25 mouse cellular contexts compared by ENCODE assay signal in the genomic region with DNA sequence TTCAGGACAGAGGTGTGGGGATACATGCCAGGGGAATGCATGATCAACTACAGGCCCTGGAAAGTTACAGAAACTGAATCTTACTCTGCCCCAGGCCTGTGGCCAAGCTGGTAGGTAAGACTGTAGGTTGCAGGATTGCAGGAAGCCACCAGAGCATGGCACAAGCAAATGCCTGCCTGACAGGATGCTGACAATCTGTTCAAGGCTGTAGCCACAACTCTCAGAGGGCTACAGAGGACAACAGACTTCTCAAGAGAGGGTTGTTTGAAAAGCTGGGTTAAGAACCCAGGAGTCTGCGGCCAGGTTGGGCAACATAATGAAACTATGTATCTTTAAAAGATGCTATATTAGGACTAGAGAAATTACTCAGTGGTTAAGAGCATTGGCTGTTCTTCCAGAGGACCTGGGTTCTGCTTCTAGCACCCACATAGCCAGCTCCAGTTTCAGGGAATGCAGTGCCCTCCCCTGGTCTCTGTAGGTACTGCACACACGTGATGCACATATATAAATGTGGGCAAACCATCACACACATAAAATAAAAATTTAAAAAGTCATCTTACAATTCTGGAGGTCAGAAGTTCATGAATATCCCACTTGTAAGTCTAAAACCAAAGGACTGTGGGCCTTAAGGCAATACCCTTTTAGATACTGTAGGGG. TPM values are rescaled to one million over a fixed set of nuclear protein-coding genes. Genes with fewer than 3 reads are reported as not detected.
A peak's percentile ranks its signal among the peaks of the same experiment; 100 is the strongest.
DNase-seq lines count a peak whose midpoint lies in the region; ATAC-seq and TF ChIP-seq lines count a peak whose summit lies in the region.
"Had no signal": no experiment of that assay in that cellular context is flagged by ENCODE, and none has a peak within 500 bp of the region (broad histone marks: within the 10 kb centered on the region; RNA-seq: fewer than 3 reads in every experiment).

No protein-coding gene starts in this region.

- H3K9ac ChIP-seq in lung, embryonic 14.5 days, result no peak overlapping the region
- H3K9ac ChIP-seq in CH12.LX (ENCODE audit: insufficient read depth, low read depth), result no peak overlapping the region
- H3K9ac ChIP-seq in forebrain, embryonic 13.5 days, result no peak overlapping the region
- H3K9ac ChIP-seq: hindbrain, embryonic 13.5 days; liver, embryonic 15.5 days; midbrain, embryonic 13.5 days; neural tube, embryonic 15.5 days had no signal

- no peaks in the 10 kb centered on the region for H3K4me1 ChIP-seq in lung, embryonic 14.5 days (ENCODE audit: insufficient read depth)
- peaks cover 27 to 75% of the 10 kb centered on the region in 2 experiments for H3K4me1 ChIP-seq in CH12.LX (ENCODE audit: control insufficient read depth in 1 of 2, insufficient read depth in 2 of 2)
- H3K4me1 ChIP-seq in forebrain, embryonic 13.5 days, result no peaks in the 10 kb centered on the region
- H3K4me1 ChIP-seq: embryonic facial prominence, embryonic 10.5 days; hindbrain, embryonic 13.5 days; midbrain, embryonic 13.5 days; neural tube, embryonic 15.5 days had no signal

- no peak for TF ChIP-seq POLR2A in CH12.LX (IDR thresholded peaks at IDR 0.05; ENCODE audit: low read depth, low read length)

- H3K79me2 ChIP-seq in CH12.LX (replicated peaks; ENCODE audit: control insufficient read depth, extremely low read depth, insufficient read depth, poor library complexity, severe bottlenecking), result no peaks in the 10 kb centered on the region

- H3K27me3 ChIP-seq in lung, embryonic 14.5 days (ENCODE audit: insufficient read depth, low read length), result no peaks in the 10 kb centered on the region
- H3K27me3 ChIP-seq in CH12.LX (replicated peaks), result no peaks in the 10 kb centered on the region
- H3K27me3 ChIP-seq in forebrain, embryonic 13.5 days, result no peaks in the 10 kb centered on the region
- H3K27me3 ChIP-seq: hindbrain, embryonic 13.5 days; midbrain, embryonic 13.5 days; neural tube, embryonic 15.5 days had no signal

- H3K27ac ChIP-seq in lung, embryonic 14.5 days (ENCODE audit: low read depth), result no peak overlapping the region
- no peak overlapping the region for H3K27ac ChIP-seq in CH12.LX (ENCODE audit: insufficient read depth, low read depth)
- no peak overlapping the region for H3K27ac ChIP-seq in forebrain, embryonic 13.5 days
- H3K27ac ChIP-seq: embryonic facial prominence, embryonic 10.5 days; hindbrain, embryonic 13.5 days; kidney, postnatal 0 days; left cerebral cortex, adult 2 months; liver, embryonic 15.5 days; midbrain, embryonic 13.5 days; neural tube, embryonic 15.5 days had no signal

- DNase-seq in lung, embryonic 14.5 days, result no peak
- DNase-seq in lung, postnatal 14 days, result no peak
- DNase-seq in CH12.LX (ENCODE audit: extremely low read depth) (peak; percentile 61), ES-CJ7 (ENCODE audit: low read depth, low spot score) (peak; percentile 28)
- DNase-seq in induced T-regulatory cell, adult 2 months (ENCODE audit: low read depth), result peak; percentile 36
- DNase-seq in frontal cortex, postnatal 14 days (ENCODE audit: low spot score in 2 of 2), result no peak
- DNase-seq: adrenal gland, adult 2 months; cerebellum, adult 18-20 months; gastrocnemius, postnatal 14 days; heart, postnatal 10 days; kidney, adult 11 months; lung, postnatal 4 days; right cerebral cortex, postnatal 25 days had no signal

- H3K4me3 ChIP-seq in lung, embryonic 14.5 days (ENCODE audit: low read depth, low read length), result no peak overlapping the region
- no peak overlapping the region for H3K4me3 ChIP-seq in CH12.LX (replicated peaks in 1 of 3; ENCODE audit: low read depth in 2 of 3, low read length in 2 of 3, poor library complexity in 1 of 3)
- H3K4me3 ChIP-seq in forebrain, embryonic 13.5 days, result no peak overlapping the region
- H3K4me3 ChIP-seq: embryonic facial prominence, embryonic 10.5 days; hindbrain, embryonic 13.5 days; left cerebral cortex, adult 2 months; liver, embryonic 15.5 days; midbrain, embryonic 13.5 days; myocyte; neural tube, embryonic 15.5 days had no signal

- 90% methylated on average over 2 of the region's 2 CpGs for WGBS in lung, embryonic 14.5 days
- WGBS in forebrain, embryonic 13.5 days, result 91% methylated on average over 2 of the region's 2 CpGs

- TF ChIP-seq CTCF in lung, embryonic 14.5 days (IDR thresholded peaks at IDR 0.05; ENCODE audit: low read depth), result peak; percentile 18; the same call in 1 of the 2 replicates
- peak; percentile 52 to 63 for TF ChIP-seq CTCF in CH12.LX (conservative IDR thresholded peaks at IDR 0.05 in 1 of 2, IDR thresholded peaks at IDR 0.05 in 1 of 2; ENCODE audit: low read depth in 2 of 2, low read length in 2 of 2)

- TF ChIP-seq RAD21 in CH12.LX (IDR thresholded peaks at IDR 0.05; ENCODE audit: low read depth, low read length), result peak; percentile 42

- H3K4me2 ChIP-seq in lung, embryonic 14.5 days, result no peak overlapping the region
- H3K4me2 ChIP-seq in CH12.LX (ENCODE audit: insufficient read depth, low read depth, poor library complexity, severe bottlenecking), result no peak overlapping the region
- H3K4me2 ChIP-seq in forebrain, embryonic 13.5 days, result no peak overlapping the region
- H3K4me2 ChIP-seq: hindbrain, embryonic 13.5 days; liver, embryonic 15.5 days; midbrain, embryonic 13.5 days; neural tube, embryonic 15.5 days had no signal

- ATAC-seq in lung, embryonic 14.5 days (ENCODE audit: insufficient read depth), result no peak
- ATAC-seq in forebrain, embryonic 13.5 days, result no peak
- ATAC-seq: forebrain, embryonic 16.5 days; midbrain, embryonic 13.5 days had no signal

- peak; percentile 64 for TF ChIP-seq EP300 in CH12.LX (IDR thresholded peaks at IDR 0.05; ENCODE audit: low read length)

- in situ Hi-C loops in CH12.LX (cut with MboI; ENCODE audit: low pct_ligation_motif_present, low pct_unique_long_range_greater_than_20kb, low sequenced_read_pairs), result no loop called here

- dilution Hi-C loops in CH12.LX (cut with MboI; ENCODE audit: extremely low pct_ligation_motif_present, extremely low pct_unique_long_range_greater_than_20kb, low sequenced_read_pairs), result no loop called here

- H3K36me3 ChIP-seq in lung, embryonic 14.5 days (ENCODE audit: insufficient read depth), result no peaks in the 10 kb centered on the region
- no peaks in the 10 kb centered on the region for H3K36me3 ChIP-seq in CH12.LX (replicated peaks in 1 of 2; ENCODE audit: control insufficient read depth in 1 of 2, insufficient read depth in 1 of 2, low read length in 1 of 2)
- H3K36me3 ChIP-seq in forebrain, embryonic 13.5 days (ENCODE audit: poor library complexity, severe bottlenecking), result no peaks in the 10 kb centered on the region
- H3K36me3 ChIP-seq: embryonic facial prominence, embryonic 10.5 days; hindbrain, embryonic 13.5 days; liver, embryonic 15.5 days; midbrain, embryonic 13.5 days; neural tube, embryonic 15.5 days had no signal

- no peaks in the 10 kb centered on the region for H3K9me3 ChIP-seq in lung, embryonic 14.5 days (ENCODE audit: low read depth, low read length)
- peaks cover 6% of the 10 kb centered on the region for H3K9me3 ChIP-seq in CH12.LX (replicated peaks; ENCODE audit: low read length)
- no peaks in the 10 kb centered on the region for H3K9me3 ChIP-seq in forebrain, embryonic 13.5 days (replicated peaks)
- H3K9me3 ChIP-seq: embryonic facial prominence, embryonic 10.5 days; hindbrain, embryonic 13.5 days; liver, embryonic 15.5 days; midbrain, embryonic 13.5 days; neural tube, embryonic 15.5 days had no signal

TF ChIP-seq in CH12.LX, 34 proteins besides CTCF, POLR2A, EP300 and RAD21 (continues in another document):
- 0 out of 2 replicates have a peak, but pooled peaks have one; percentile 16 for TF ChIP-seq RCOR1 (conservative IDR thresholded peaks at IDR 0.05; ENCODE audit: low read depth, low read length)
- no peak for TF ChIP-seq ELF1 (IDR thresholded peaks at IDR 0.05; ENCODE audit: low read depth, low read length)
- TF ChIP-seq BHLHE40 (IDR thresholded peaks at IDR 0.05; ENCODE audit: low read depth, low read length), result peak; percentile 30; the same call in 1 of the 2 replicates
- TF ChIP-seq MAX (IDR thresholded peaks at IDR 0.05; ENCODE audit: low read length), result peak; percentile 49; the same call in 1 of the 2 replicates
- TF ChIP-seq JUND (conservative IDR thresholded peaks at IDR 0.05; ENCODE audit: low read depth, low read length), result peak; percentile 37; the same call in 1 of the 2 replicates
- TF ChIP-seq SIN3A (IDR thresholded peaks at IDR 0.05; ENCODE audit: low read length), result no peak
- 0 out of 2 replicates have a peak, but pooled peaks have one; percentile 19 for TF ChIP-seq IRF4 (IDR thresholded peaks at IDR 0.05; ENCODE audit: low read depth, low read length)
- 0 out of 2 replicates have a peak, but pooled peaks have one; percentile 45 for TF ChIP-seq MAFK (IDR thresholded peaks at IDR 0.05; ENCODE audit: insufficient replicate concordance, low read length)
- no peak for TF ChIP-seq UBTF (IDR thresholded peaks at IDR 0.05; ENCODE audit: low read depth, low read length)
- TF ChIP-seq ZKSCAN1 (IDR thresholded peaks at IDR 0.05; ENCODE audit: borderline replicate concordance, low read depth, low read length), result no peak
- TF ChIP-seq MYC (IDR thresholded peaks at IDR 0.05; ENCODE audit: low read depth, low read length), result peak; percentile 50; the same call in 1 of the 2 replicates
- no peak for TF ChIP-seq USF2 (conservative IDR thresholded peaks at IDR 0.05; ENCODE audit: low read depth, low read length)
- peak; percentile 60; the same call in 1 of the 2 replicates for TF ChIP-seq MEF2A (IDR thresholded peaks at IDR 0.05; ENCODE audit: borderline replicate concordance, low read depth, low read length)
- peak; percentile 39; the same call in 1 of the 2 replicates for TF ChIP-seq SMC3 (IDR thresholded peaks at IDR 0.05; ENCODE audit: low read depth, low read length)

RNA-seq across cellular contexts. Expression of gene Scimp, which starts 10.1 kb away (rescaled TPM):
- not detected in 2 replicates for polyA plus RNA-seq in lung, embryonic 14.5 days (2014; fragmentation: Nextera tagmentation; extraction: Ambion mirVana)
- total RNA-seq in CH12.LX (2012; rRNA removed) (0.17 and 0.30 TPM in 2 replicates), CH12.LX (2014; rRNA removed) (0.21 and 1.2 TPM in 2 replicates)
- polyA plus RNA-seq in CH12.LX (2012; ENCODE audit: insufficient read length, low read depth), result 0.53 and 0.79 TPM in 2 replicates
- not detected in 2 replicates for polyA plus RNA-seq in forebrain, embryonic 13.5 days (2015; fragmentation: Nextera tagmentation; extraction: Ambion mirVana)
- total RNA-seq: ES-E14; heart, postnatal 10 days; left cerebral cortex, adult 2 months had no signal
- polyA plus RNA-seq: embryonic facial prominence, embryonic 10.5 days; forebrain, embryonic 16.5 days; limb, embryonic 11.5 days had no signal

RNA-seq across cellular contexts. Expression of gene Zfp3, which starts 38.3 kb away (rescaled TPM):
- polyA plus RNA-seq in lung, embryonic 14.5 days (2014; fragmentation: Nextera tagmentation; extraction: Ambion mirVana), result 4.0 and 4.2 TPM in 2 replicates
- total RNA-seq in CH12.LX (2012; rRNA removed) (3.1 and 3.5 TPM in 2 replicates), CH12.LX (2014; rRNA removed) (1.7 and 1.9 TPM in 2 replicates)
- polyA plus RNA-seq in CH12.LX (2012; ENCODE audit: insufficient read length, low read depth), result 2.0 and 2.5 TPM in 2 replicates
- polyA plus RNA-seq in forebrain, embryonic 13.5 days (2015; fragmentation: Nextera tagmentation; extraction: Ambion mirVana), result 11.5 and 13.4 TPM in 2 replicates

RNA-seq across cellular contexts. Expression of gene Rabep1, which starts 42.2 kb away (rescaled TPM):
- polyA plus RNA-seq in lung, embryonic 14.5 days (2014; fragmentation: Nextera tagmentation; extraction: Ambion mirVana), result 32.3 and 32.6 TPM in 2 replicates
- 22.3 and 23.8 TPM in 2 replicates for total RNA-seq in CH12.LX (2012; rRNA removed)
- 26.1 and 33.4 TPM in 2 replicates for total RNA-seq in CH12.LX (2014; rRNA removed)
- 28.3 and 34.7 TPM in 2 replicates for polyA plus RNA-seq in CH12.LX (2012; ENCODE audit: insufficient read length, low read depth)
- 66.6 and 69.6 TPM in 2 replicates for polyA plus RNA-seq in forebrain, embryonic 13.5 days (2015; fragmentation: Nextera tagmentation; extraction: Ambion mirVana)

Comparison
In these comparisons a context has a peak if more than half of its experiments do, and no peak if none do; other contexts are left out.
1. DNase-seq: peak in CH12.LX (single experiment), ES-CJ7 (single experiment) and induced T-regulatory cell, adult 2 months (single experiment); none in lung, embryonic 14.5 days (single experiment), lung, postnatal 14 days (single experiment) and frontal cortex, postnatal 14 days (0 of 2).